Mouse (Mus musculus): ENCODE measurements around the gene Fnbp1.

DNA sequence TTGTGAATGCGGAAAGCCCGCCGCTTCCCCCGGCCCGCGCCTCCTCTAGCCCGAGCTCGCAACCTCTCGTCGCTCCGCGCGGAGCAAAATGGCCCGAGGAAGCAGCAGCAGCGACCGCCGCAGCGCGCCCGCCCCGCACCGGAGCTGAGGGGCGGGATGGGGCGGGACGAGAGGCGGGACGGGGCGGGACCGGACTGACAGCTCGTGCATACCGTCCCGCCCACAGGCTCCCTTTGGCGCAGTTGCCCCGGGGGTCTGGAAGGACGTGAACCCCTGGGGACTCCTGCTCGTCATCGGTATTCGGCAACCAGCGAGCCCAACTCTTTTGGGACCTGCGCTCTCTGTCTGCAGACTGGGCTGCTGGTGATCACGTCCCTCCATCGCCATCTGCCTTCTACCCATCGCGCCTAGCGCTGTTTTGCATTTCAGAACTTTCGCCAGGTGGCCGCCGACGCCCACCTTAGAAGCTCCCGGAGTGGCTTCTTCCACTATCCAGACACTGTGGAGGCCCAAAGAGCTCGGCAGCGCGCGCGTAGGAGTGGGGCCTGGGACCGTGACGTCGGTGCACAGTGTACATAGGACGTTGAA is at the start of gene Fnbp1:
- TF ChIP-seq CTCF (IDR thresholded peaks at IDR 0.05; ENCODE audit: borderline replicate concordance, insufficient read depth, low read depth, low read length) (peak; percentile 24; the same call in 1 of the 2 replicates), POLR2A (IDR thresholded peaks at IDR 0.05; ENCODE audit: borderline replicate concordance, insufficient read depth, low read length) (peak; percentile 95)

Data from cerebellum, adult 2 months (tissue).